In genomic region chr5:136217932-136218381, GRCm38 (mm10) we compare ENCODE assay signal across 30 mouse cellular contexts. TPM values are rescaled to one million over a fixed set of nuclear protein-coding genes. Genes with fewer than 3 reads are reported as not detected.
DNase-seq lines count a peak whose midpoint lies in the region; ATAC-seq and TF ChIP-seq lines count a peak whose summit lies in the region.
"Had no signal": no experiment of that assay in that cellular context is flagged by ENCODE, and none has a peak within 500 bp of the region (broad histone marks: within the 10 kb centered on the region; RNA-seq: fewer than 3 reads in every experiment).

No protein-coding gene starts in this region.

- peaks cover 13% of the 10 kb centered on the region for H3K27me3 ChIP-seq in heart, embryonic 12.5 days (replicated peaks)
- H3K27me3 ChIP-seq in testis, adult 2 months (ENCODE audit: control insufficient read depth, insufficient read depth, low read length): no peaks in the 10 kb centered on the region
- no peaks in the 10 kb centered on the region for H3K27me3 ChIP-seq in hindbrain, embryonic 11.5 days (ENCODE audit: control insufficient read depth, insufficient read depth, low read length)
- H3K27me3 ChIP-seq: embryonic facial prominence, embryonic 12.5 days; hindbrain, embryonic 12.5 days; intestine, embryonic 15.5 days; limb, embryonic 12.5 days; midbrain, embryonic 13.5 days had no signal

- peaks cover 9% of the 10 kb centered on the region for H3K9me3 ChIP-seq in heart, embryonic 12.5 days (replicated peaks)
- H3K9me3 ChIP-seq in hindbrain, embryonic 11.5 days (ENCODE audit: control insufficient read depth, low read length): no peaks in the 10 kb centered on the region; the same call in 1 of the 2 replicates
- H3K9me3 ChIP-seq: intestine, embryonic 15.5 days; midbrain, embryonic 13.5 days had no signal

- H3K4me3 ChIP-seq in heart, embryonic 12.5 days: no peak overlapping the region
- peak overlapping the region; percentile 44 for H3K4me3 ChIP-seq in testis, adult 2 months (ENCODE audit: control insufficient read depth, low read depth, low read length)
- H3K4me3 ChIP-seq in hindbrain, embryonic 11.5 days (ENCODE audit: low read depth, low read length): no peak overlapping the region
- no peak overlapping the region for H3K4me3 ChIP-seq in gastrocnemius, adult 2 months
- H3K4me3 ChIP-seq: embryonic facial prominence, embryonic 12.5 days; hindbrain, embryonic 12.5 days; intestine, embryonic 15.5 days; limb, embryonic 12.5 days; midbrain, embryonic 13.5 days had no signal

- no peak for TF ChIP-seq POLR2A in testis, adult 2 months (IDR thresholded peaks at IDR 0.05; ENCODE audit: control insufficient read depth, low read depth, low read length)

- no peak overlapping the region for H3K9ac ChIP-seq in heart, embryonic 12.5 days
- H3K9ac ChIP-seq in hindbrain, embryonic 11.5 days (ENCODE audit: low read depth, low read length): no peak overlapping the region
- H3K9ac ChIP-seq: embryonic facial prominence, embryonic 12.5 days; hindbrain, embryonic 12.5 days; intestine, embryonic 15.5 days; limb, embryonic 12.5 days; midbrain, embryonic 13.5 days had no signal

- no peak overlapping the region for H3K4me2 ChIP-seq in heart, embryonic 12.5 days
- H3K4me2 ChIP-seq in hindbrain, embryonic 11.5 days (replicated peaks; ENCODE audit: low read depth, low read length): no peak overlapping the region
- H3K4me2 ChIP-seq: embryonic facial prominence, embryonic 12.5 days; hindbrain, embryonic 12.5 days; intestine, embryonic 15.5 days; limb, embryonic 12.5 days; liver, embryonic 11.5 days; midbrain, embryonic 13.5 days had no signal

- intact Hi-C loops in gastrocnemius, adult 2 months (cut with DNase I): loop anchor here (5.0 kb wide), 1 partner anchor 34 kb away; no protein-coding TSS in a partner anchor

- H3K27ac ChIP-seq in heart, embryonic 12.5 days (ENCODE audit: poor library complexity, severe bottlenecking): no peak overlapping the region
- H3K27ac ChIP-seq in testis, adult 2 months (ENCODE audit: control insufficient read depth, insufficient read depth, low read depth, low read length): no peak overlapping the region
- no peak overlapping the region for H3K27ac ChIP-seq in hindbrain, embryonic 11.5 days (ENCODE audit: low read depth, low read length)
- H3K27ac ChIP-seq in gastrocnemius, adult 2 months: no peak overlapping the region
- H3K27ac ChIP-seq: embryonic facial prominence, embryonic 12.5 days; hindbrain, embryonic 12.5 days; hindbrain, postnatal 0 days; intestine, embryonic 15.5 days; kidney, postnatal 0 days; limb, embryonic 12.5 days; midbrain, embryonic 13.5 days; stomach, postnatal 0 days had no signal

- no peak for TF ChIP-seq CTCF in testis, adult 2 months (IDR thresholded peaks at IDR 0.05; ENCODE audit: control insufficient read depth, insufficient read depth, insufficient replicate concordance, low read depth, low read length)
- TF ChIP-seq CTCF in gastrocnemius, adult 2 months (IDR thresholded peaks at IDR 0.05): no peak

- peak; percentile 79 for DNase-seq in heart, adult 11 months
- DNase-seq in testis, postnatal 14 days (ENCODE audit: low spot score): no peak
- no peak for DNase-seq in thymus, adult 18-20 months
- DNase-seq in hindbrain, embryonic 11.5 days (ENCODE audit: low spot score): no peak
- no peak for DNase-seq in gastrocnemius, adult 2 months
- DNase-seq: cerebellum, adult 11 months; cerebellum, adult 9-10 months; cerebellum, postnatal 36 days; embryo, embryonic 11 days; gastrocnemius, postnatal 36 days; heart, postnatal 14 days; kidney, adult 2 months; layer of hippocampus, postnatal 36 days; retina, postnatal 1 day; right cerebral cortex, postnatal 25 days; spleen, adult 18-20 months had no signal

- 61% methylated on average over 4 of the region's 4 CpGs for WGBS in heart, embryonic 12.5 days
- WGBS in hindbrain, embryonic 11.5 days: 77% methylated on average over 4 of the region's 4 CpGs

- H3K4me1 ChIP-seq in heart, embryonic 12.5 days (replicated peaks): no peaks in the 10 kb centered on the region
- no peaks in the 10 kb centered on the region; the same call in 1 of the 2 replicates for H3K4me1 ChIP-seq in testis, adult 2 months (ENCODE audit: control insufficient read depth, insufficient read depth, low read length)
- H3K4me1 ChIP-seq in hindbrain, embryonic 11.5 days (replicated peaks; ENCODE audit: control insufficient read depth, insufficient read depth, low read length): no peaks in the 10 kb centered on the region
- H3K4me1 ChIP-seq: embryonic facial prominence, embryonic 12.5 days; hindbrain, embryonic 12.5 days; intestine, embryonic 15.5 days; limb, embryonic 12.5 days; midbrain, embryonic 13.5 days had no signal

- H3K36me3 ChIP-seq in heart, embryonic 12.5 days: no peaks in the 10 kb centered on the region
- no peaks in the 10 kb centered on the region for H3K36me3 ChIP-seq in testis, adult 2 months (ENCODE audit: control insufficient read depth, insufficient read depth, low read length)
- peaks cover 6% of the 10 kb centered on the region; the same call in 1 of the 2 replicates for H3K36me3 ChIP-seq in hindbrain, embryonic 11.5 days (ENCODE audit: control insufficient read depth, insufficient read depth, low read length)
- H3K36me3 ChIP-seq: intestine, embryonic 15.5 days had no signal

- ATAC-seq in heart, embryonic 12.5 days (ENCODE audit: insufficient number of reproducible peaks, low FRiP score): no peak
- ATAC-seq in hematopoietic stem cell, adult 5-6 weeks (replicated peaks in 1 of 2; ENCODE audit: insufficient read depth in 1 of 2, low FRiP score in 2 of 2, low TSS enrichment in 1 of 2, low read depth in 1 of 2, poor library complexity in 2 of 2, severe bottlenecking in 2 of 2): peak; percentile 46 to 56
- no peak for ATAC-seq in hindbrain, embryonic 11.5 days (ENCODE audit: low FRiP score)
- ATAC-seq: CD4-positive, CD25-positive, alpha-beta regulatory T cell, adult 4 months; forebrain, embryonic 14.5 days; hindbrain, postnatal 0 days; intestine, embryonic 15.5 days; midbrain, embryonic 13.5 days had no signal

RNA-seq across cellular contexts. Expression of gene Prkrip1, which starts 19.2 kb away (rescaled TPM):
- polyA plus RNA-seq in heart, embryonic 12.5 days (2016; fragmentation: Nextera tagmentation; extraction: Ambion mirVana): 41.8 and 48.1 TPM in 2 replicates
- polyA plus RNA-seq in testis, adult 2 months (2012; rRNA removed): 26.0 and 27.9 TPM in 2 replicates
- 42.5 and 55.0 TPM in 2 replicates for total RNA-seq in hematopoietic stem cell, adult 5-6 weeks (2017)
- 86.1 and 87.6 TPM in 2 replicates for polyA plus RNA-seq in hindbrain, embryonic 11.5 days (2014; fragmentation: Nextera tagmentation; extraction: Ambion mirVana)
- 10 to 100 TPM; 20.3 to 23.6 TPM for total RNA-seq in gastrocnemius, adult 2 months (2021)

RNA-seq across cellular contexts. Expression of gene Sh2b2, which starts 28.4 kb away (rescaled TPM):
- 1.5 and 1.9 TPM in 2 replicates for polyA plus RNA-seq in heart, embryonic 12.5 days (2016; fragmentation: Nextera tagmentation; extraction: Ambion mirVana)
- 2.0 and 2.3 TPM in 2 replicates for polyA plus RNA-seq in testis, adult 2 months (2012; rRNA removed)
- 3.6 and 7.4 TPM in 2 replicates for total RNA-seq in hematopoietic stem cell, adult 5-6 weeks (2017)
- 9.9 and 11.2 TPM in 2 replicates for polyA plus RNA-seq in hindbrain, embryonic 11.5 days (2014; fragmentation: Nextera tagmentation; extraction: Ambion mirVana)
- total RNA-seq in gastrocnemius, adult 2 months (2021): 1 to 10 TPM; 2.4 to 3.0 TPM

RNA-seq across cellular contexts. Expression of gene Orai2, which starts 47.4 kb away (rescaled TPM):
- polyA plus RNA-seq in heart, embryonic 12.5 days (2016; fragmentation: Nextera tagmentation; extraction: Ambion mirVana): 3.0 and 3.1 TPM in 2 replicates
- polyA plus RNA-seq in testis, adult 2 months (2012; rRNA removed): 6.5 and 9.2 TPM in 2 replicates
- 25.8 and 26.5 TPM in 2 replicates for total RNA-seq in hematopoietic stem cell, adult 5-6 weeks (2017)
- 8.2 and 8.3 TPM in 2 replicates for polyA plus RNA-seq in hindbrain, embryonic 11.5 days (2014; fragmentation: Nextera tagmentation; extraction: Ambion mirVana)
- under 1 TPM; 0.43 to 0.75 TPM for total RNA-seq in gastrocnemius, adult 2 months (2021)

Comparison
In these comparisons a context has a peak if more than half of its experiments do, and no peak if none do; other contexts are left out.
1. ATAC-seq: peak in hematopoietic stem cell, adult 5-6 weeks (2 of 2); none in heart, embryonic 12.5 days (single experiment) and hindbrain, embryonic 11.5 days (single experiment).